Mouse (Mus musculus) embryonic facial prominence, embryonic 14.5 days (tissue): ENCODE measurements around the gene Tor4a. TPM values are rescaled to one million over a fixed set of nuclear protein-coding genes. Genes with fewer than 3 reads are reported as not detected.

ENCODE experiments used
- ATAC-seq: fragments of 200-750 bp; cut with Nextera tagmentation; 2 replicates; pipeline ENCODE4 v1.8.0; 2017; ENCODE audit warnings: low read depth, moderate number of reproducible peaks, moderate TSS enrichment
- DNase-seq: peaks from one replicate; pipeline ENCODE4 v3.0.0-alpha.2; 2015; ENCODE audit warnings: low spot score
- H3K27ac ChIP-seq: fragments of 300-500 bp; sonication (generic); replicated peaks from 2 replicates; pipeline ENCODE4 v1.5.1; 2014; ENCODE audit warnings: low read depth, mild to moderate bottlenecking, low read length, moderate library complexity
- H3K27me3 ChIP-seq: fragments of 300-500 bp; sonication (generic); replicated peaks from 2 replicates; pipeline ENCODE4 v1.6.1; 2014; ENCODE audit warnings: low read length; ENCODE audit not compliant: control insufficient read depth, insufficient read depth
- H3K36me3 ChIP-seq: fragments of 300-500 bp; sonication (generic); 2 replicates; pipeline ENCODE4 v1.6.1; 2014; ENCODE audit warnings: low read length, mixed read lengths; ENCODE audit not compliant: control insufficient read depth, insufficient read depth
- H3K4me1 ChIP-seq: fragments of 300-500 bp; sonication (generic); 2 replicates; pipeline ENCODE4 v1.6.1; 2014; ENCODE audit warnings: antibody characterized with exemption, low read length; ENCODE audit not compliant: control insufficient read depth, insufficient read depth
- H3K4me2 ChIP-seq: fragments of 300-500 bp; sonication (generic); 2 replicates; pipeline ENCODE4 v1.6.1; 2014; ENCODE audit warnings: low read depth, mild to moderate bottlenecking, low read length, moderate library complexity, mixed read lengths
- H3K4me3 ChIP-seq: fragments of 300-500 bp; sonication (generic); 2 replicates; pipeline ENCODE4 v1.5.1; 2014; ENCODE audit warnings: low read depth, mild to moderate bottlenecking, low read length
- H3K9ac ChIP-seq: fragments of 300-500 bp; sonication (generic); 2 replicates; pipeline ENCODE4 v1.6.1; 2014; ENCODE audit warnings: low read depth, mild to moderate bottlenecking, low read length, moderate library complexity, mixed read lengths
- H3K9me3 ChIP-seq: fragments of 300-500 bp; sonication (generic); 2 replicates; pipeline ENCODE4 v1.6.1; 2016; ENCODE audit warnings: low read length; ENCODE audit not compliant: control insufficient read depth
- WGBS: fragments of 180-500 bp; shearing (Covaris S2); extraction: QIAGEN DNeasy Blood & Tissue Kit; methylation state at CpG from one replicate; pipeline ENCODE4 v1.1.7; 2014; 5-methylcytosine and 5-hydroxymethylcytosine counted together
- polyA plus RNA-seq: library from polyadenylated mRNA; unstranded; fragments of >200 nt; fragmentation: Nextera tagmentation; extraction: Ambion mirVana; gene quantifications from 2 replicates; pipeline ENCODE4 v1.2.1, GENCODE M21; 2014

Tor4a gene
- polyA plus RNA-seq, 1 experiment from 2014 or later, result 7.5 TPM

- no peak for DNase-seq
- no peak overlapping the region for H3K27ac ChIP-seq
Measured at GRCm38 (mm10) chr2:25174866-25175689, 21.6 kb downstream of the Tor4a start.

DNA sequence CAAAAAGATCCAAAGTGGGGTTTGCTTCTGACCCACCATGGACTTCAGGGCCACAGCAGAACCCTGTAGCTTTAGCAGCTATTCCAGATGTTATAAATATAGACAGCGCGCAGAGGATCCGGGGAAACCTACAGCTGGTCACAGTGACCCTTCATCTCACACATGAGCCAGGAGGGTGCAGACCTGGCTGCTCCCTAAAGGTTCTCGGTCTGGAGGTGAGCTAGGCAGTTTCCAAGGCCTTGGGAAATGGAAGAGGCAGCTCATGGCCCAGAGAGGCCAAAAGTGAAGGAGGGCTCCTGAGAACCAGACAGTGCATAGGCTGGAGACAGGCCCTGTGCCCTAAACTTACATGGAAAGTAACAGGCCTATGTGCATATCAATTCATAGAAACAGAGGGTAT is 22.9 kb downstream of the Tor4a start:
- Histone ChIP-seq H3K4me1 (peaks cover 20% of the 10 kb centered on the region), H3K9me3 (no peaks in the 10 kb centered on the region), H3K9ac (no peak overlapping the region), H3K36me3 (no peaks in the 10 kb centered on the region), H3K27me3 (peaks cover 16% of the 10 kb centered on the region), H3K27ac (no peak overlapping the region), H3K4me3 (no peak overlapping the region), H3K4me2 (no peak overlapping the region)
- DNase-seq (no peak), ATAC-seq (no peak)
- WGBS, result 85% methylated on average over 4 of the region's 4 CpGs

More at GRCm38 (mm10) chr2:25174866-25175689, 21.6 kb downstream of the Tor4a start:
- Histone ChIP-seq H3K36me3 (no peaks in the 10 kb centered on the region), H3K4me2 (no peak overlapping the region), H3K9ac (no peak overlapping the region), H3K4me1 (peaks cover 20% of the 10 kb centered on the region), H3K4me3 (no peak overlapping the region), H3K27me3 (peaks cover 26% of the 10 kb centered on the region), H3K9me3 (no peaks in the 10 kb centered on the region)
- ATAC-seq, result no peak
- WGBS, result 50% methylated on average over 7 of the region's 7 CpGs

- Histone ChIP-seq H3K9ac (no peak overlapping the region), H3K4me1 (peaks cover 12% of the 10 kb centered on the region), H3K27me3 (peaks cover 8% of the 10 kb centered on the region), H3K9me3 (no peaks in the 10 kb centered on the region), H3K4me3 (no peak overlapping the region), H3K36me3 (no peaks in the 10 kb centered on the region), H3K4me2 (no peak overlapping the region), H3K27ac (no peak overlapping the region)
- WGBS, result 67% methylated on average over 8 of the region's 8 CpGs
- DNase-seq, result no peak
- ATAC-seq, result no peak
Measured at GRCm38 (mm10) chr2:25172629-25173028, 24.1 kb downstream of the Tor4a start.

DNA sequence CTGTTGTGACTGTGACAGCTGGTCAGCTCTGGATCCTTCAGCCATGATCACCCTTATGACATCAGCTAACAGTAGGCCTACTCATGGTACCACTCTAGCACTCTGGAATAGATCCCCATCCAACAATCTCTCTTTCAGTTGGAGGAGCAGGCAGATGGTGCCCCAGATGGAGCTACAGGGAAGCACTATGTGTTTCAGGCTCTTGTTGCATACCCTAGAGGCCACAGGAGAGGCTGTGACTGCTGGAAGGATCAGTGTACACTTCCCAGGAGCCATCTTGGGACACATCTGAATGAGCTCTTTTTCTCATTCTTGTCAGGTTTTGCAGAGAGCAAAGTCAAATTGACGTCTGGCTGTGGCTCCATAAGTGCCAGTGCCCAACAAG is 24.9 kb downstream of the Tor4a start:
- Histone ChIP-seq H3K4me1 (peaks cover 3% of the 10 kb centered on the region; the same call in 1 of the 2 replicates), H3K36me3 (no peaks in the 10 kb centered on the region), H3K9me3 (no peaks in the 10 kb centered on the region), H3K4me2 (no peak overlapping the region), H3K27me3 (peaks cover 4% of the 10 kb centered on the region; the same call in 1 of the 2 replicates), H3K4me3 (no peak overlapping the region), H3K9ac (no peak overlapping the region), H3K27ac (no peak overlapping the region)
- no peak for ATAC-seq
- DNase-seq, result no peak
- 40% methylated on average over 1 of the region's 1 CpGs for WGBS

DNA sequence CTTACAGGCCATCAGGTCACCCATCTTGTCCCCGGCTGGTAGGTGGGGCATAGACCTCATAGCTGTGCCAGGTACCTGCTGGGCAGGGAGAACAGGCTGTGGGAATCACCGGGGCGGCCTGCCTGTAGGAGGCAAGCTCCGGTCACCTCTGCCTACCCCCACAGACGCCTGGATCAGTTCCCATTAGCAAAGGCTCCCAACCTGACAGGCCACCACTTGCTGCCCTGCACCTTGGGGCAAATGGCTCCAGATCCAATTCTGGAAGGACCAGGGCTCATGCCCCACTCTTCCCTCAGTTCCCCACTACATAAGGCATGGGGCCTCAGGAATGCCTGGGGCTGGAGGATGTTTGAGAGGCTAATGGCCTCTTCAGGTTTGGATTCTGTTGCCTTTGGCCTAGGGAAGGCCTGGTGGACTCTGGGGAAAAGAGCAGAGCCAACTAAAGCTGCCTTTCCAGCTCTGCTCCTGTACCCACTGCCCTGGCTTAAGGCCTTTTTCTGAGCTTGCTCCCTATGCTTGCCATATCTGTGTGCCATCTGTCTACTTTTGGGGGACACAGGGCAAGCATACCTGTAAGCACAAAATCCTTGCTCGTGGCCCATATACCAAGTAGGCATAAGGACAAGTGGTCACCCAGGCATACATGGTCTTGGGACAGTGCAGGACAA is 25.5 kb downstream of the Tor4a start:
- no peak for DNase-seq
- WGBS, result 94% methylated on average over 2 of the region's 6 CpGs
- no peak for ATAC-seq

GRCm38 (mm10) chr2:25170326-25171100 is 26.2 kb downstream of the Tor4a start:
- no peaks in the 10 kb centered on the region for H3K27me3 ChIP-seq
- no peak for DNase-seq
- H3K36me3 ChIP-seq, result no peaks in the 10 kb centered on the region
- WGBS, result 78% methylated on average over 10 of the region's 10 CpGs
- no peak overlapping the region for H3K27ac ChIP-seq
- H3K4me3 ChIP-seq, result no peak overlapping the region
- H3K4me2 ChIP-seq, result no peak overlapping the region
- no peak overlapping the region for H3K9ac ChIP-seq
- no peaks in the 10 kb centered on the region; the same call in 1 of the 2 replicates for H3K4me1 ChIP-seq
- ATAC-seq, result no peak
- H3K9me3 ChIP-seq, result no peaks in the 10 kb centered on the region

More for the DNA sequence above, 25.5 kb downstream of the Tor4a start:
- Histone ChIP-seq H3K4me2 (no peak overlapping the region), H3K27me3 (peaks cover 4% of the 10 kb centered on the region; the same call in 1 of the 2 replicates), H3K9ac (no peak overlapping the region), H3K9me3 (no peaks in the 10 kb centered on the region), H3K4me3 (no peak overlapping the region), H3K36me3 (no peaks in the 10 kb centered on the region), H3K27ac (no peak overlapping the region), H3K4me1 (no peaks in the 10 kb centered on the region; the same call in 1 of the 2 replicates)

- ATAC-seq, result no peak
- Histone ChIP-seq H3K27me3 (no peaks in the 10 kb centered on the region), H3K36me3 (no peaks in the 10 kb centered on the region), H3K4me1 (no peaks in the 10 kb centered on the region; the same call in 1 of the 2 replicates), H3K9ac (no peak overlapping the region), H3K9me3 (no peaks in the 10 kb centered on the region), H3K4me2 (no peak overlapping the region), H3K4me3 (no peak overlapping the region), H3K27ac (no peak overlapping the region)
- WGBS, result 20% methylated on average over 5 of the region's 5 CpGs
- DNase-seq, result no peak
Measured at GRCm38 (mm10) chr2:25169778-25170177, 26.9 kb downstream of the Tor4a start.

- ATAC-seq (no peak; the same call in 1 of the 2 replicates), DNase-seq (no peak)
- H3K9ac ChIP-seq, result peak overlapping the region; percentile 74
- H3K4me1 ChIP-seq, result peaks cover 6% of the 10 kb centered on the region; the same call in 1 of the 2 replicates
- H3K27ac ChIP-seq, result peak overlapping the region; percentile 16; the same call in 1 of the 2 replicates
- H3K4me2 ChIP-seq, result peak overlapping the region; percentile 93
- H3K27me3 ChIP-seq, result no peaks in the 10 kb centered on the region
- no peaks in the 10 kb centered on the region for H3K36me3 ChIP-seq
- peak overlapping the region; percentile 45 for H3K4me3 ChIP-seq
- H3K9me3 ChIP-seq, result no peaks in the 10 kb centered on the region
- WGBS, result 17% methylated on average over 2 of the region's 2 CpGs
Measured at GRCm38 (mm10) chr2:25168665-25168978, 28.1 kb downstream of the Tor4a start.
